Mouse (Mus musculus) kidney, postnatal 36 days (tissue): ENCODE measurements around the gene Rnf19b.

ENCODE experiments used
- DNase-seq, 2 experiments: peaks; one replicate each; pipeline ENCODE4 v3.0.0; 2021 to 2022; ENCODE audit warnings: mixed read lengths in 2 of 2

The Rnf19b gene

GRCm38 (mm10) chr4:129034706-129035660 is 23.1 kb upstream of the Rnf19b start:
- DNase-seq: peak; percentile 79 to 87

GRCm38 (mm10) chr4:129035851-129036445 is 22.1 kb upstream of the Rnf19b start:
- DNase-seq: no peak

- no peak for DNase-seq
Observed at GRCm38 (mm10) chr4:129047721-129048421, 10.2 kb upstream of the Rnf19b start.

GRCm38 (mm10) chr4:129048501-129049305 is 9.4 kb upstream of the Rnf19b start:
- peak; percentile 41 to 68 for DNase-seq

GRCm38 (mm10) chr4:129049306-129050011 is 8.6 kb upstream of the Rnf19b start:
- DNase-seq: peak in 1 of 2 experiments; percentile 50

- no peak for DNase-seq
Observed at GRCm38 (mm10) chr4:129050365-129050764, 7.7 kb upstream of the Rnf19b start.

GRCm38 (mm10) chr4:129050901-129051417 is 7.1 kb upstream of the Rnf19b start:
- DNase-seq: no peak

GRCm38 (mm10) chr4:129051461-129052183 is 6.4 kb upstream of the Rnf19b start:
- DNase-seq: no peak

GRCm38 (mm10) chr4:129054757-129055156 is 3.3 kb upstream of the Rnf19b start:
- DNase-seq: no peak

- DNase-seq: no peak
Observed at GRCm38 (mm10) chr4:129055562-129055961, 2.5 kb upstream of the Rnf19b start.

GRCm38 (mm10) chr4:129057533-129058206 is 401 bp upstream of the Rnf19b start:
- peak; percentile 96 to 99 for DNase-seq

GRCm38 (mm10) chr4:129059125-129059551 is 1.1 kb downstream of the Rnf19b start:
- peak; percentile 22 to 46 for DNase-seq

- peak; percentile 16 to 27 for DNase-seq
Observed at GRCm38 (mm10) chr4:129059922-129060321, 1.9 kb downstream of the Rnf19b start.

GRCm38 (mm10) chr4:129061486-129061885 is 3.4 kb downstream of the Rnf19b start:
- DNase-seq: no peak

GRCm38 (mm10) chr4:129062281-129063075 is 4.4 kb downstream of the Rnf19b start:
- DNase-seq: no peak

- no peak for DNase-seq
Observed at GRCm38 (mm10) chr4:129065688-129066236, 7.7 kb downstream of the Rnf19b start.

GRCm38 (mm10) chr4:129067638-129068415 is 9.8 kb downstream of the Rnf19b start:
- DNase-seq: no peak

GRCm38 (mm10) chr4:129068848-129069247 is 10.8 kb downstream of the Rnf19b start:
- no peak for DNase-seq
